Mouse (Mus musculus): ENCODE data around the gene Prex1. TPM values are rescaled to one million over a fixed set of nuclear protein-coding genes. Genes with fewer than 3 reads are reported as not detected.

The Prex1 gene
- total and polyA plus RNA-seq, 3 experiments = 5.5 to 19.5 (median 18.5) TPM

DNA sequence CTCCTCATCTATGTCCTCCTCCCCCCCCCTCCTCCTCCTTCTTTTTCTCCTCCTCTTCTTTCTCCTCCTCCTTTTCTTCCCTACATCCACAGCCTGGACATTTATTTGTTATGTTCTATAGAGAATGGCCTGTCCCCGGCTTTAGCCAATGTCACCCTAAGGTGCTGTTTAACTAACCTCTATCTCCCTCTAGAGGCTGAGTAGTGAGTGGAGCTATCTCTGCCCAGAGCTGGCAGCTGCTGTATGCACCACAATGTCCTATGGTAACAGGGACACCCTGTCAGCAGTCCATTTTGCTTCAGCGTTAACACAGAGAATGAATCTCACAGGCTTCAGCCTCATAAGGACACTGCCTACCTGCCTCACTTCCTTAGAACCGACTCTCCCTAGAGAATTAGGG is 129.1 kb downstream of the Prex1 start:
- no peaks in the 10 kb centered on the region for H3K9me3 ChIP-seq (replicated peaks; ENCODE audit: low read length)
- TF ChIP-seq TBP (conservative IDR thresholded peaks at IDR 0.05; ENCODE audit: low read depth, low read length) (no peak), CTCF (conservative IDR thresholded peaks at IDR 0.05 in 1 of 2, IDR thresholded peaks at IDR 0.05 in 1 of 2; ENCODE audit: low read depth in 2 of 2, low read length in 2 of 2) (peak in 1 of 2 experiments; percentile 49; a peak in 2 of 4 replicates), RAD21 (IDR thresholded peaks at IDR 0.05; ENCODE audit: low read depth, low read length) (peak; percentile 10)
- dilution Hi-C loops (cut with MboI; ENCODE audit: extremely low pct_ligation_motif_present, extremely low pct_unique_long_range_greater_than_20kb, low sequenced_read_pairs) = no loop called here
- H3K4me2 ChIP-seq (ENCODE audit: insufficient read depth, low read depth, poor library complexity, severe bottlenecking) = no peak overlapping the region
- no peak overlapping the region for H3K27ac ChIP-seq (ENCODE audit: insufficient read depth, low read depth)
- H3K9ac ChIP-seq (ENCODE audit: insufficient read depth, low read depth) = no peak overlapping the region
- no peak overlapping the region for H3K4me3 ChIP-seq (replicated peaks in 1 of 3; ENCODE audit: low read depth in 2 of 3, low read length in 2 of 3, poor library complexity in 1 of 3)
- no peaks in the 10 kb centered on the region for H3K27me3 ChIP-seq (replicated peaks)
- no peaks in the 10 kb centered on the region for H3K79me2 ChIP-seq (replicated peaks; ENCODE audit: control insufficient read depth, extremely low read depth, insufficient read depth, poor library complexity, severe bottlenecking)
- peak; percentile 57 for DNase-seq (ENCODE audit: extremely low read depth)
- H3K4me1 ChIP-seq (ENCODE audit: control insufficient read depth in 1 of 2, insufficient read depth in 2 of 2) = peaks cover 0 to 13% of the 10 kb centered on the region in 2 experiments; a peak in 3 of 4 replicates
- peaks cover 60 to 100% of the 10 kb centered on the region in 2 experiments for H3K36me3 ChIP-seq (replicated peaks in 1 of 2; ENCODE audit: control insufficient read depth in 1 of 2, insufficient read depth in 1 of 2, low read length in 1 of 2)
- in situ Hi-C loops (cut with MboI; ENCODE audit: low pct_ligation_motif_present, low pct_unique_long_range_greater_than_20kb, low sequenced_read_pairs) = no loop called here

DNA sequence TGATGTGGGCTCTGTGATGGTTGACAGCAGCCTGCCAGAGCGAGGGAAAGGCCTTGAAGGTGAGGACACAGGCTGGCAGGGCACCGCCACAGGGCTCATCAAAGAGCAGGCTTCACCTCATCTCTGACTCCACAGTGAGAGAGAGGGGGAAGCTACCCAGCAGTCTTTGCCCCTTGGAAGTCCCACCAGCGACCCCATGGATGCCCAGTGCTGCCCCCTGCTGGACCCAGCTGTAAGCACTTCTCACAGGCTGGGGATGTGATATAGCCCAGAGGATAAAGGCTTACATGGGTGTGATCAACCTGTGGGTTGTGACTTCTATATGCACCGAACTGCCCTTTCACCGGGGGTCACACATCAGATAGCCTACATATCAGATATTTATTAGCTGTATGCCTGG is 130.3 kb downstream of the Prex1 start:
- TF ChIP-seq ZC3H11A (IDR thresholded peaks at IDR 0.05; ENCODE audit: low read depth, low read length) = no peak
- peak; percentile 28 to 42; a peak in 3 of 4 replicates for TF ChIP-seq CTCF (conservative IDR thresholded peaks at IDR 0.05 in 1 of 2, IDR thresholded peaks at IDR 0.05 in 1 of 2; ENCODE audit: low read depth in 2 of 2, low read length in 2 of 2)

DNA sequence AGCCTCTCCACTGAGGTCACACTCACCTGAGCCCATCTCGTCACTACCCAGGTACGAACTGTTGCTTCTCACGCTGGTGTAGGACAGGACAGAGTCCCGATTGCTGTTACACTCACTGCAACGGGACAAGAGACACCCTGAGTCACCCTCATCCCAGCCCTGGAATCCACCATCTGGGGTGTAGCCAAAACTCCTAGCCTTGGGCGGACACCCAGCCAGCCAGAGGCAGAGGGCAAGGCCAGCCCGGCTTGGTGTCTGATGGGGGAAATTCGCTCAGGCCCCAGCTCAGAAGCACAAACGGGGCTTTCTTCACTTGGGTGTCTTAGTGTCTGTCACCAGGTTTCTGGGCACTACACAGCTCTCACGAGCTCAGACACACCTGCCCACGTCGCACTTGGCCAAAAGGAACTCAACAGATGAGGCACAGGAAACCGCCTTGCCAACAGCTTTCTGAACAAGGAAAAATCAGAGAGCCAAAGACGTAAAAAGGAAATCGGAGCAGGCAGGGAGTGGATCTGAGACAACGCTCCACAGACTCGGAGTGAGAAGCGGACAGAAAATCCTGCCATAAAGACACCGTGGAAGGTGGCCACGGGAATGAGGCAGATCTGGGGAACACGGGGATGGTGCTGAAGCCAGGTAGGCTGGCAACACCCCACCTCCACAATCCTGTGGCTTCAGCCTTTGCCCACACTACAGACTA is 131.6 kb downstream of the Prex1 start:
- DNase-seq (ENCODE audit: extremely low read depth) = no peak
- no peaks in the 10 kb centered on the region for H3K79me2 ChIP-seq (replicated peaks; ENCODE audit: control insufficient read depth, extremely low read depth, insufficient read depth, poor library complexity, severe bottlenecking)
- no peak overlapping the region for H3K4me3 ChIP-seq (replicated peaks in 1 of 3; ENCODE audit: low read depth in 2 of 3, low read length in 2 of 3, poor library complexity in 1 of 3)
- H3K36me3 ChIP-seq (replicated peaks in 1 of 2; ENCODE audit: control insufficient read depth in 1 of 2, insufficient read depth in 1 of 2, low read length in 1 of 2) = peaks cover 55 to 99% of the 10 kb centered on the region in 2 experiments
- no peak overlapping the region for H3K4me2 ChIP-seq (ENCODE audit: insufficient read depth, low read depth, poor library complexity, severe bottlenecking)
- in situ Hi-C loops (cut with MboI; ENCODE audit: low pct_ligation_motif_present, low pct_unique_long_range_greater_than_20kb, low sequenced_read_pairs) (no loop called here), dilution Hi-C loops (cut with MboI; ENCODE audit: extremely low pct_ligation_motif_present, extremely low pct_unique_long_range_greater_than_20kb, low sequenced_read_pairs) (no loop called here)
- no peaks in the 10 kb centered on the region for H3K27me3 ChIP-seq (replicated peaks)
- TF ChIP-seq ZNF384 (IDR thresholded peaks at IDR 0.05; ENCODE audit: low read depth, low read length) = no peak
- TF ChIP-seq ZKSCAN1 (IDR thresholded peaks at IDR 0.05; ENCODE audit: borderline replicate concordance, low read depth, low read length) = no peak
- no peak for TF ChIP-seq ZMIZ1 (IDR thresholded peaks at IDR 0.05; ENCODE audit: low read depth, low read length)
- no peak for TF ChIP-seq RAD21 (IDR thresholded peaks at IDR 0.05; ENCODE audit: low read depth, low read length)
- no peak for TF ChIP-seq ELF1 (IDR thresholded peaks at IDR 0.05; ENCODE audit: low read depth, low read length)
- TF ChIP-seq MAZ (IDR thresholded peaks at IDR 0.05; ENCODE audit: low read depth, low read length) = no peak
- no peak for TF ChIP-seq USF2 (conservative IDR thresholded peaks at IDR 0.05; ENCODE audit: low read depth, low read length)
- TF ChIP-seq RCOR1 (conservative IDR thresholded peaks at IDR 0.05; ENCODE audit: low read depth, low read length) = no peak
- TF ChIP-seq JUN (IDR thresholded peaks at IDR 0.05; ENCODE audit: insufficient read depth, low read depth, low read length) = no peak
- TF ChIP-seq GABPA (IDR thresholded peaks at IDR 0.05; ENCODE audit: insufficient replicate concordance, low read depth, low read length) = no peak
- TF ChIP-seq ZC3H11A (IDR thresholded peaks at IDR 0.05; ENCODE audit: low read depth, low read length) = no peak
- no peak overlapping the region for H3K9ac ChIP-seq (ENCODE audit: insufficient read depth, low read depth)
- H3K4me1 ChIP-seq (ENCODE audit: control insufficient read depth in 1 of 2, insufficient read depth in 2 of 2) = peaks cover 0 to 20% of the 10 kb centered on the region in 2 experiments; a peak in 3 of 4 replicates
- no peak overlapping the region for H3K27ac ChIP-seq (ENCODE audit: insufficient read depth, low read depth)
- H3K9me3 ChIP-seq (replicated peaks; ENCODE audit: low read length) = no peaks in the 10 kb centered on the region

More for the DNA sequence above, 130.3 kb downstream of the Prex1 start:
- no peak overlapping the region for H3K4me3 ChIP-seq (replicated peaks in 1 of 3; ENCODE audit: low read depth in 2 of 3, low read length in 2 of 3, poor library complexity in 1 of 3)
- DNase-seq (ENCODE audit: extremely low read depth) = no peak
- no peak overlapping the region for H3K9ac ChIP-seq (ENCODE audit: insufficient read depth, low read depth)
- no peaks in the 10 kb centered on the region for H3K79me2 ChIP-seq (replicated peaks; ENCODE audit: control insufficient read depth, extremely low read depth, insufficient read depth, poor library complexity, severe bottlenecking)
- no peaks in the 10 kb centered on the region for H3K27me3 ChIP-seq (replicated peaks)
- in situ Hi-C loops (cut with MboI; ENCODE audit: low pct_ligation_motif_present, low pct_unique_long_range_greater_than_20kb, low sequenced_read_pairs) = no loop called here
- H3K4me1 ChIP-seq (ENCODE audit: control insufficient read depth in 1 of 2, insufficient read depth in 2 of 2) = peaks cover 0 to 13% of the 10 kb centered on the region in 2 experiments; a peak in 3 of 4 replicates
- H3K27ac ChIP-seq (ENCODE audit: insufficient read depth, low read depth) = no peak overlapping the region
- peaks cover 59 to 99% of the 10 kb centered on the region in 2 experiments for H3K36me3 ChIP-seq (replicated peaks in 1 of 2; ENCODE audit: control insufficient read depth in 1 of 2, insufficient read depth in 1 of 2, low read length in 1 of 2)
- dilution Hi-C loops (cut with MboI; ENCODE audit: extremely low pct_ligation_motif_present, extremely low pct_unique_long_range_greater_than_20kb, low sequenced_read_pairs) = no loop called here
- H3K4me2 ChIP-seq (ENCODE audit: insufficient read depth, low read depth, poor library complexity, severe bottlenecking) = no peak overlapping the region
- no peaks in the 10 kb centered on the region for H3K9me3 ChIP-seq (replicated peaks; ENCODE audit: low read length)
